40 mouse cellular contexts compared by ENCODE assay signal in genomic region chr4:88705924-88706323, GRCm38 (mm10). TPM values are rescaled to one million over a fixed set of nuclear protein-coding genes. Genes with fewer than 3 reads are reported as not detected.
DNase-seq lines count a peak whose midpoint lies in the region; ATAC-seq and TF ChIP-seq lines count a peak whose summit lies in the region.
"Had no signal": no experiment of that assay in that cellular context is flagged by ENCODE, and none has a peak within 500 bp of the region (broad histone marks: within the 10 kb centered on the region; RNA-seq: fewer than 3 reads in every experiment).

No protein-coding gene starts in this region.

- H3K27me3 ChIP-seq in CH12.LX (replicated peaks), result no peaks in the 10 kb centered on the region
- H3K27me3 ChIP-seq in intestine, embryonic 15.5 days (replicated peaks), result no peaks in the 10 kb centered on the region
- H3K27me3 ChIP-seq: embryonic facial prominence, embryonic 12.5 days; heart, embryonic 12.5 days; limb, embryonic 12.5 days; liver, embryonic 15.5 days; midbrain, embryonic 15.5 days; Patski had no signal

- peak; percentile 69 to 78 for ATAC-seq in hematopoietic stem cell, adult 5-6 weeks (replicated peaks in 1 of 2; ENCODE audit: insufficient read depth in 1 of 2, low FRiP score in 2 of 2, low TSS enrichment in 1 of 2, low read depth in 1 of 2, poor library complexity in 2 of 2, severe bottlenecking in 2 of 2)
- peak; percentile 71 for ATAC-seq in monocyte, adult 5-6 weeks (replicated peaks; ENCODE audit: insufficient number of reproducible peaks, low FRiP score, low TSS enrichment, poor library complexity, severe bottlenecking)
- no peak for ATAC-seq in intestine, embryonic 15.5 days
- ATAC-seq: forebrain, embryonic 14.5 days; hindbrain, embryonic 16.5 days; intestine, postnatal 0 days; midbrain, embryonic 15.5 days; Patski had no signal

- TF ChIP-seq CTCF in CH12.LX (conservative IDR thresholded peaks at IDR 0.05 in 1 of 2, IDR thresholded peaks at IDR 0.05 in 1 of 2; ENCODE audit: low read depth in 2 of 2, low read length in 2 of 2), result no peak

- H3K79me2 ChIP-seq in CH12.LX (replicated peaks; ENCODE audit: control insufficient read depth, extremely low read depth, insufficient read depth, poor library complexity, severe bottlenecking), result no peaks in the 10 kb centered on the region

- no peak overlapping the region for H3K9ac ChIP-seq in CH12.LX (ENCODE audit: insufficient read depth, low read depth)
- H3K9ac ChIP-seq in intestine, embryonic 15.5 days, result no peak overlapping the region
- H3K9ac ChIP-seq: embryonic facial prominence, embryonic 12.5 days; heart, embryonic 12.5 days; limb, embryonic 12.5 days; liver, embryonic 15.5 days; lung, embryonic 14.5 days; midbrain, embryonic 15.5 days had no signal

- WGBS in intestine, embryonic 15.5 days, result 47% methylated on average over 3 of the region's 3 CpGs

- H3K36me3 ChIP-seq in CH12.LX (replicated peaks in 1 of 2; ENCODE audit: control insufficient read depth in 1 of 2, insufficient read depth in 1 of 2, low read length in 1 of 2), result peaks cover 0 to 2% of the 10 kb centered on the region in 2 experiments
- no peaks in the 10 kb centered on the region for H3K36me3 ChIP-seq in intestine, embryonic 15.5 days
- H3K36me3 ChIP-seq: embryonic facial prominence, embryonic 12.5 days; heart, embryonic 12.5 days; limb, embryonic 12.5 days; liver, embryonic 15.5 days; midbrain, embryonic 10.5 days; midbrain, embryonic 15.5 days had no signal

- no peak for TF ChIP-seq POLR2A in CH12.LX (IDR thresholded peaks at IDR 0.05; ENCODE audit: low read depth, low read length)

- no peak overlapping the region for H3K27ac ChIP-seq in CH12.LX (ENCODE audit: insufficient read depth, low read depth)
- no peak overlapping the region for H3K27ac ChIP-seq in intestine, embryonic 15.5 days
- H3K27ac ChIP-seq: embryonic facial prominence, embryonic 12.5 days; heart, adult 2 months; limb, embryonic 12.5 days; liver, embryonic 15.5 days; midbrain, embryonic 10.5 days; midbrain, embryonic 15.5 days had no signal

- in situ Hi-C loops in CH12.LX (cut with MboI; ENCODE audit: low pct_ligation_motif_present, low pct_unique_long_range_greater_than_20kb, low sequenced_read_pairs), result no loop called here

- no peaks in the 10 kb centered on the region for H3K9me3 ChIP-seq in CH12.LX (replicated peaks; ENCODE audit: low read length)
- H3K9me3 ChIP-seq in intestine, embryonic 15.5 days, result no peaks in the 10 kb centered on the region
- H3K9me3 ChIP-seq: embryonic facial prominence, embryonic 12.5 days; G1E; heart, embryonic 12.5 days; limb, embryonic 12.5 days; liver, embryonic 15.5 days; midbrain, embryonic 10.5 days; midbrain, embryonic 15.5 days had no signal

- DNase-seq in A20 (ENCODE audit: low read depth, low spot score), result peak; percentile 74
- DNase-seq in CH12.LX (ENCODE audit: extremely low read depth), result peak; percentile 66
- DNase-seq in urinary bladder, postnatal 36 days (ENCODE audit: low spot score in 2 of 2), result no peak
- no peak for DNase-seq in cerebellum, adult 18-20 months
- DNase-seq: adrenal gland, postnatal 25 days; cerebellum, adult 8-10 months; cerebellum, postnatal 25 days; gastrocnemius, postnatal 25 days; heart, adult 2 months; kidney, postnatal 14 days; lung, embryonic 14.5 days; lung, postnatal 36 days; right cerebral cortex, adult 18-20 months; spleen, adult 18-20 months had no signal

- H3K4me2 ChIP-seq in CH12.LX (ENCODE audit: insufficient read depth, low read depth, poor library complexity, severe bottlenecking), result no peak overlapping the region
- no peak overlapping the region for H3K4me2 ChIP-seq in intestine, embryonic 15.5 days (replicated peaks)
- H3K4me2 ChIP-seq: embryonic facial prominence, embryonic 12.5 days; heart, embryonic 12.5 days; limb, embryonic 12.5 days; liver, embryonic 15.5 days; lung, embryonic 14.5 days; midbrain, embryonic 15.5 days had no signal

- TF ChIP-seq RAD21 in CH12.LX (IDR thresholded peaks at IDR 0.05; ENCODE audit: low read depth, low read length), result no peak

- dilution Hi-C loops in CH12.LX (cut with MboI; ENCODE audit: extremely low pct_ligation_motif_present, extremely low pct_unique_long_range_greater_than_20kb, low sequenced_read_pairs), result no loop called here

- peak; percentile 69 for TF ChIP-seq EP300 in CH12.LX (IDR thresholded peaks at IDR 0.05; ENCODE audit: low read length)

- no peak overlapping the region for H3K4me3 ChIP-seq in CH12.LX (replicated peaks in 1 of 3; ENCODE audit: low read depth in 2 of 3, low read length in 2 of 3, poor library complexity in 1 of 3)
- no peak overlapping the region for H3K4me3 ChIP-seq in intestine, embryonic 15.5 days (replicated peaks)
- H3K4me3 ChIP-seq: embryonic facial prominence, embryonic 12.5 days; heart, adult 2 months; heart, embryonic 12.5 days; limb, embryonic 12.5 days; liver, embryonic 15.5 days; midbrain, embryonic 10.5 days; midbrain, embryonic 15.5 days had no signal

- peaks cover 5 to 48% of the 10 kb centered on the region in 2 experiments for H3K4me1 ChIP-seq in CH12.LX (ENCODE audit: control insufficient read depth in 1 of 2, insufficient read depth in 2 of 2)
- no peaks in the 10 kb centered on the region for H3K4me1 ChIP-seq in intestine, embryonic 15.5 days (replicated peaks)
- H3K4me1 ChIP-seq: embryonic facial prominence, embryonic 12.5 days; heart, embryonic 12.5 days; limb, embryonic 12.5 days; liver, embryonic 15.5 days; midbrain, embryonic 10.5 days; midbrain, embryonic 15.5 days had no signal

TF ChIP-seq in CH12.LX, 34 proteins besides CTCF, POLR2A, EP300 and RAD21:
- TF ChIP-seq ZKSCAN1 (IDR thresholded peaks at IDR 0.05; ENCODE audit: borderline replicate concordance, low read depth, low read length) (no peak), USF2 (conservative IDR thresholded peaks at IDR 0.05; ENCODE audit: low read depth, low read length) (peak; percentile 56), RCOR1 (conservative IDR thresholded peaks at IDR 0.05; ENCODE audit: low read depth, low read length) (no peak), MEF2A (IDR thresholded peaks at IDR 0.05; ENCODE audit: borderline replicate concordance, low read depth, low read length) (peak; percentile 86; the same call in 1 of the 2 replicates), ETS1 (conservative IDR thresholded peaks at IDR 0.05; ENCODE audit: low read depth, low read length) (peak; percentile 54), MAX (IDR thresholded peaks at IDR 0.05; ENCODE audit: low read length) (peak; percentile 47; the same call in 1 of the 2 replicates), USF1 (IDR thresholded peaks at IDR 0.05; ENCODE audit: low read depth, low read length) (peak; percentile 24; the same call in 1 of the 2 replicates), BHLHE40 (IDR thresholded peaks at IDR 0.05; ENCODE audit: low read depth, low read length) (peak; percentile 46; the same call in 1 of the 2 replicates), PAX5 (IDR thresholded peaks at IDR 0.05; ENCODE audit: low read length) (no peak), ZNF384 (IDR thresholded peaks at IDR 0.05; ENCODE audit: low read depth, low read length) (0 out of 2 replicates have a peak, but pooled peaks have one; percentile 5), JUN (IDR thresholded peaks at IDR 0.05; ENCODE audit: insufficient read depth, low read depth, low read length) (no peak), CHD2 (IDR thresholded peaks at IDR 0.05; ENCODE audit: low read length) (no peak)

RNA-seq across cellular contexts. Expression of gene Ifnab, which starts 14.8 kb away (rescaled TPM):
- total RNA-seq in CH12.LX (2012; rRNA removed) (not detected in 2 replicates), CH12.LX (2014; rRNA removed) (not detected in 2 replicates)
- polyA plus RNA-seq in CH12.LX (2012; ENCODE audit: insufficient read length, low read depth), result not detected in 2 replicates
- total RNA-seq in hematopoietic stem cell, adult 5-6 weeks (2017), result not detected in 2 replicates
- 0.43 TPM in 1 of 3 replicates, not detected in the others for total RNA-seq in monocyte, adult 5-6 weeks (2017)
- polyA plus RNA-seq in intestine, embryonic 15.5 days (2015; fragmentation: Nextera tagmentation; extraction: Ambion mirVana), result not detected in 2 replicates
- total RNA-seq: adrenal gland, postnatal 25 days; G1E; gastrocnemius, postnatal 25 days; heart, adult 2 months; layer of hippocampus, postnatal 10 days; left cerebral cortex, adult 18-20 months; left cerebral cortex, postnatal 25 days; liver, adult 2 months had no signal
- polyA plus RNA-seq: C2C12; embryonic facial prominence, embryonic 12.5 days; forebrain, embryonic 14.5 days; G1E; heart, adult 2 months; heart, embryonic 12.5 days; heart, postnatal 0 days; hindbrain, embryonic 11.5 days; hindbrain, embryonic 16.5 days; intestine, postnatal 0 days; kidney, embryonic 14.5 days; limb, embryonic 12.5 days; liver, adult 2 months; liver, embryonic 15.5 days; lung, embryonic 14.5 days; midbrain, embryonic 10.5 days; midbrain, embryonic 15.5 days; neural tube, embryonic 11.5 days; Patski; stomach, embryonic 14.5 days; thymus, postnatal 0 days had no signal

RNA-seq across cellular contexts. Expression of gene Gm26566, which starts 15.7 kb away (rescaled TPM):
- 10.2 and 11.9 TPM in 2 replicates for total RNA-seq in CH12.LX (2012; rRNA removed)
- not detected in 2 replicates for total RNA-seq in CH12.LX (2014; rRNA removed)
- polyA plus RNA-seq in CH12.LX (2012; ENCODE audit: insufficient read length, low read depth), result 0.49 TPM in 1 of 2 replicates, not detected in the other
- total RNA-seq in hematopoietic stem cell, adult 5-6 weeks (2017), result 2.2 TPM in 1 of 2 replicates, not detected in the other
- total RNA-seq in monocyte, adult 5-6 weeks (2017), result 0.49 to 2.0 TPM in 2 of 3 replicates, not detected in the other
- polyA plus RNA-seq in intestine, embryonic 15.5 days (2015; fragmentation: Nextera tagmentation; extraction: Ambion mirVana), result 0.80 and 0.97 TPM in 2 replicates
- polyA plus RNA-seq: liver, adult 2 months had no signal

RNA-seq across cellular contexts. Expression of gene Klhl9, which starts 16.3 kb away (rescaled TPM):
- 40.0 and 42.2 TPM in 2 replicates for total RNA-seq in CH12.LX (2012; rRNA removed)
- total RNA-seq in CH12.LX (2014; rRNA removed), result 51.6 and 55.2 TPM in 2 replicates
- 16.1 and 19.1 TPM in 2 replicates for polyA plus RNA-seq in CH12.LX (2012; ENCODE audit: insufficient read length, low read depth)
- total RNA-seq in hematopoietic stem cell, adult 5-6 weeks (2017), result 101 and 115 TPM in 2 replicates
- 43.5 to 56.6 TPM (median 49.0 TPM) in 3 replicates for total RNA-seq in monocyte, adult 5-6 weeks (2017)
- 75.3 and 89.4 TPM in 2 replicates for polyA plus RNA-seq in intestine, embryonic 15.5 days (2015; fragmentation: Nextera tagmentation; extraction: Ambion mirVana)

RNA-seq across cellular contexts. Expression of gene Ifna2, which starts 22.2 kb away (rescaled TPM):
- total RNA-seq in CH12.LX (2012; rRNA removed), result not detected in 2 replicates
- total RNA-seq in CH12.LX (2014; rRNA removed), result not detected in 2 replicates
- not detected in 2 replicates for polyA plus RNA-seq in CH12.LX (2012; ENCODE audit: insufficient read length, low read depth)
- total RNA-seq in hematopoietic stem cell, adult 5-6 weeks (2017), result not detected in 2 replicates
- total RNA-seq in monocyte, adult 5-6 weeks (2017), result not detected in 3 replicates
- polyA plus RNA-seq in intestine, embryonic 15.5 days (2015; fragmentation: Nextera tagmentation; extraction: Ambion mirVana), result not detected in 2 replicates
- total RNA-seq: adrenal gland, postnatal 25 days; G1E; gastrocnemius, postnatal 25 days; heart, adult 2 months; layer of hippocampus, postnatal 10 days; left cerebral cortex, adult 18-20 months; left cerebral cortex, postnatal 25 days; liver, adult 2 months had no signal
- polyA plus RNA-seq: C2C12; embryonic facial prominence, embryonic 12.5 days; forebrain, embryonic 14.5 days; G1E; heart, adult 2 months; heart, embryonic 12.5 days; heart, postnatal 0 days; hindbrain, embryonic 11.5 days; hindbrain, embryonic 16.5 days; intestine, postnatal 0 days; kidney, embryonic 14.5 days; limb, embryonic 12.5 days; liver, adult 2 months; liver, embryonic 15.5 days; lung, embryonic 14.5 days; midbrain, embryonic 10.5 days; midbrain, embryonic 15.5 days; neural tube, embryonic 11.5 days; Patski; stomach, embryonic 14.5 days; testis, adult 2 months; thymus, postnatal 0 days had no signal

RNA-seq across cellular contexts. Expression of gene Ifna16, which starts 29.2 kb away (rescaled TPM):
- total RNA-seq in CH12.LX (2012; rRNA removed) (not detected in 2 replicates), CH12.LX (2014; rRNA removed) (not detected in 2 replicates)
- not detected in 2 replicates for polyA plus RNA-seq in CH12.LX (2012; ENCODE audit: insufficient read length, low read depth)
- total RNA-seq in hematopoietic stem cell, adult 5-6 weeks (2017), result not detected in 2 replicates
- not detected in 3 replicates for total RNA-seq in monocyte, adult 5-6 weeks (2017)
- not detected in 2 replicates for polyA plus RNA-seq in intestine, embryonic 15.5 days (2015; fragmentation: Nextera tagmentation; extraction: Ambion mirVana)
- total RNA-seq: adrenal gland, postnatal 25 days; G1E; gastrocnemius, postnatal 25 days; heart, adult 2 months; layer of hippocampus, postnatal 10 days; left cerebral cortex, adult 18-20 months; left cerebral cortex, postnatal 25 days; liver, adult 2 months had no signal
- polyA plus RNA-seq: C2C12; embryonic facial prominence, embryonic 12.5 days; forebrain, embryonic 14.5 days; G1E; heart, adult 2 months; heart, embryonic 12.5 days; heart, postnatal 0 days; hindbrain, embryonic 11.5 days; hindbrain, embryonic 16.5 days; intestine, postnatal 0 days; kidney, embryonic 14.5 days; limb, embryonic 12.5 days; liver, adult 2 months; liver, embryonic 15.5 days; lung, embryonic 14.5 days; midbrain, embryonic 10.5 days; midbrain, embryonic 15.5 days; neural tube, embryonic 11.5 days; Patski; stomach, embryonic 14.5 days; testis, adult 2 months; thymus, postnatal 0 days had no signal

Comparison
In these comparisons a context has a peak if more than half of its experiments do, and no peak if none do; other contexts are left out.
1. DNase-seq: peak in A20 (single experiment) and CH12.LX (single experiment); none in urinary bladder, postnatal 36 days (0 of 2) and cerebellum, adult 18-20 months (0 of 2).